Comparison of ENCODE assay signal across 16 mouse cellular contexts in genomic region chr9:79029456-79029855, GRCm38 (mm10).
"Had no signal": no experiment of that assay in that cellular context is flagged by ENCODE, and none has a peak within 500 bp of the region (broad histone marks: within the 10 kb centered on the region; RNA-seq: fewer than 3 reads in every experiment).

No protein-coding gene starts in this region.

- H3K9me3 ChIP-seq: liver, embryonic 13.5 days; lung, embryonic 15.5 days; megakaryocyte, embryonic 14.5 days; midbrain, embryonic 15.5 days; neural tube, embryonic 12.5 days had no signal

- H3K4me1 ChIP-seq: liver, embryonic 13.5 days; lung, embryonic 15.5 days; megakaryocyte, embryonic 14.5 days; midbrain, embryonic 15.5 days; neural tube, embryonic 12.5 days had no signal

- H3K9ac ChIP-seq: liver, embryonic 13.5 days; liver, postnatal 0 days; lung, embryonic 15.5 days; midbrain, embryonic 15.5 days; neural tube, embryonic 12.5 days had no signal

- H3K4me2 ChIP-seq: liver, embryonic 13.5 days; lung, embryonic 15.5 days; midbrain, embryonic 11.5 days; midbrain, embryonic 15.5 days; neural tube, embryonic 12.5 days had no signal

- ATAC-seq: liver, postnatal 0 days; midbrain, embryonic 15.5 days had no signal

- H3K36me3 ChIP-seq: liver, embryonic 13.5 days; lung, embryonic 15.5 days; midbrain, embryonic 15.5 days; neural tube, embryonic 12.5 days had no signal

- H3K4me3 ChIP-seq: left cerebral cortex, adult 2 months; liver, embryonic 13.5 days; lung, embryonic 15.5 days; megakaryocyte, embryonic 14.5 days; midbrain, embryonic 15.5 days; neural tube, embryonic 12.5 days had no signal

- DNase-seq: kidney, postnatal 10 days; liver; liver, embryonic 13.5 days; liver, postnatal 0 days; lung, postnatal 14 days; right cerebral cortex, postnatal 4 days; spleen, adult 18-20 months; thymus, adult 18-20 months; thymus, postnatal 14 days had no signal

- H3K27me3 ChIP-seq: liver, embryonic 13.5 days; lung, embryonic 15.5 days; megakaryocyte, embryonic 14.5 days; midbrain, embryonic 15.5 days; neural tube, embryonic 12.5 days had no signal

- H3K27ac ChIP-seq: left cerebral cortex, adult 2 months; liver, embryonic 13.5 days; lung, embryonic 15.5 days; macrophage; midbrain, embryonic 15.5 days; neural tube, embryonic 12.5 days had no signal
